Mouse (Mus musculus) small intestine, adult 2 months (tissue): ENCODE results near the gene Akap12.

Experiments used
- CTCF ChIP-seq: fragments of 200-500 bp; IDR thresholded peaks from 2 replicates; pipeline ENCODE4 v1.5.1; 2012; ENCODE audit warnings: low read depth, mild to moderate bottlenecking, control low read depth, inconsistent platforms, low read length, moderate library complexity, mixed read lengths; ENCODE audit not compliant: insufficient replicate concordance, insufficient read length; ENCODE audit errors: extremely low read depth
- POLR2A ChIP-seq: fragments of 200-500 bp; IDR thresholded peaks from 2 replicates; pipeline ENCODE4 v1.6.1; 2012; ENCODE audit warnings: low read depth, mild to moderate bottlenecking, control low read depth, inconsistent platforms, low read length, moderate library complexity

- TF ChIP-seq POLR2A (no peak), CTCF (no peak)
Measured at GRCm38 (mm10) chr10:4289636-4290035, 23.5 kb downstream of the Akap12 start.
